Mouse (Mus musculus) thymus, adult 2 months (tissue): ENCODE measurements around the gene Begain. TPM values are rescaled to one million over a fixed set of nuclear protein-coding genes. Genes with fewer than 3 reads are reported as not detected.
A peak's percentile ranks its signal among the peaks of the same experiment; 100 is the strongest.

Source experiments
- DNase-seq: peaks from one replicate; pipeline ENCODE4 v3.0.0; 2021
- H3K27ac ChIP-seq: fragments of 200-500 bp; 2 replicates; pipeline ENCODE4 v1.5.1; 2012; ENCODE audit warnings: low read length, control low read depth; ENCODE audit not compliant: control insufficient read depth, insufficient read depth
- H3K27me3 ChIP-seq: fragments of 200-500 bp; 2 replicates; pipeline ENCODE4 v1.6.1; 2012; ENCODE audit warnings: mild to moderate bottlenecking, low read length, moderate library complexity, mixed read lengths; ENCODE audit not compliant: control insufficient read depth, insufficient read depth
- H3K36me3 ChIP-seq: fragments of 200-500 bp; 2 replicates; pipeline ENCODE4 v1.6.1; 2012; ENCODE audit warnings: mild to moderate bottlenecking, low read length, moderate library complexity; ENCODE audit not compliant: control insufficient read depth, insufficient read depth
- H3K4me1 ChIP-seq: fragments of 200-500 bp; replicated peaks from 2 replicates; pipeline ENCODE4 v1.6.1; 2012; ENCODE audit warnings: low read length; ENCODE audit not compliant: control insufficient read depth, insufficient read depth
- H3K4me3 ChIP-seq: fragments of 200-500 bp; 2 replicates; pipeline ENCODE4 v1.5.1; 2012; ENCODE audit warnings: mild to moderate bottlenecking, low read length, control low read depth, moderate library complexity; ENCODE audit not compliant: control insufficient read depth, insufficient read depth
- CTCF ChIP-seq: fragments of 200-500 bp; IDR thresholded peaks from 2 replicates; pipeline ENCODE4 v1.5.1; 2012; ENCODE audit warnings: mild to moderate bottlenecking, control low read depth, low read length, moderate library complexity, borderline replicate concordance; ENCODE audit not compliant: control insufficient read depth, poor library complexity, insufficient read depth; ENCODE audit errors: extremely low read depth
- POLR2A ChIP-seq: fragments of 200-500 bp; IDR thresholded peaks from 2 replicates; pipeline ENCODE4 v1.6.1; 2012; ENCODE audit warnings: mild to moderate bottlenecking, low read length, control low read depth, moderate library complexity; ENCODE audit not compliant: control insufficient read depth, poor library complexity, insufficient read depth; ENCODE audit errors: extremely low read depth
- WGBS: fragments of 180-500 bp; shearing (Covaris S2); methylation state at CpG from one replicate; pipeline ENCODE4 v1.1.7; 2018; 5-methylcytosine and 5-hydroxymethylcytosine counted together
- polyA plus RNA-seq: library from polyadenylated mRNA; depleted of rRNA; stranded (reverse); fragments of >200 nt; gene quantifications from 2 replicates; pipeline ENCODE4 v1.2.3, GENCODE M21; 2012

Begain gene
- polyA plus RNA-seq, 1 experiment: 19.9 TPM

- H3K36me3 ChIP-seq: no peaks in the 10 kb centered on the region
- no peak overlapping the region for H3K4me3 ChIP-seq
- 85% methylated on average over 6 of the region's 6 CpGs for WGBS
Observed at GRCm38 (mm10) chr12:109077036-109077435, 9.0 kb upstream of the Begain start.

DNA sequence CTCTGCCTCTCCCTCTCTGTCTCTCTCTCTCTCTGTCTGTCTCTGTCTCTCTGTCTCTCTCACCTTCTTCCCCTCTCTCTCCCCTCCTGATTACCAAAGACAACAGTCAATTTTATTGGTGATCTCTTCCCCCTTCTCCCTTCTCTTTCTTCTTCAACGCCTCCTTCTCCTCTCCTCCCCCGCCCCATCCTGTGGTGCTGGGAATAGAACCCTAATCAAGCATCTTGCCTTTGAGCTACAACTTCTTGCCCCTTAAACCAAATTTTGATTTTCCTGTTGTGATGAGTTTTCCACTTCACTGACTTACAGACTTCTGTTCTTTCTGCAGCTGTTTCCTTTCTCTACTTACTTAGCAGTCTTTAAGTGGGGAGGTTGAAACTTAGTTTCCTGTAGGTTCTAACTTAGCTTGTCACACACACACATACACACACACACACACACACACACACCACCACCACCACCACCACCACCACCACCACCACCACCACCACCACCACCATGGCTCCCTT lies 6.8 kb upstream of the Begain start:
- peak overlapping the region; percentile 74 for H3K27ac ChIP-seq
- DNase-seq: no peak
- H3K27me3 ChIP-seq: no peaks in the 10 kb centered on the region
- no peak for TF ChIP-seq CTCF
- WGBS: 4% methylated on average over 2 of the region's 2 CpGs
- peaks cover 18% of the 10 kb centered on the region for H3K4me1 ChIP-seq
- H3K36me3 ChIP-seq: no peaks in the 10 kb centered on the region
- H3K4me3 ChIP-seq: no peak overlapping the region

More at GRCm38 (mm10) chr12:109077036-109077435, 9.0 kb upstream of the Begain start:
- no peaks in the 10 kb centered on the region for H3K27me3 ChIP-seq
- TF ChIP-seq POLR2A (no peak), CTCF (no peak)
- DNase-seq: no peak
- peaks cover 11% of the 10 kb centered on the region for H3K4me1 ChIP-seq
- no peak overlapping the region for H3K27ac ChIP-seq

DNA sequence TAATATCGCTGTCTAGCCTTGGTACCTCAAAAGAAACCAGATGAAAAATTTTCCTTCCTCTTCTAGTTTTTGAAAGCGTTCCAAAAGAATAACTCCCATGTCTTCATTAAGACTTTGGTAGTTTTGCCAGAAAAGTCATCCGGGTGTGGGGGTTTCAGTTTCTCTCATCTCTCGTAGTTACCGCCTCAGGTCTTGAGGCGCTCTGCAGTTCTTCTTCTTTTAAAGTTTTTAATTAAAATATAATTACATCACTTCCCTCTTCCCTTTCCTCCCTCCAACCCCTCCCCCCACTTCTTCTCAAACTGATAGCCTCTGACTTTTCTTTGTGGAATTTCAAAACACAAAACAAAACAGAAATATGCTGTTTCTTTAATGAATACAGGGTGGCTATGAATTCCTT lies 6.1 kb upstream of the Begain start:
- Histone ChIP-seq H3K27ac (no peak overlapping the region), H3K4me1 (peaks cover 25% of the 10 kb centered on the region), H3K4me3 (no peak overlapping the region), H3K36me3 (no peaks in the 10 kb centered on the region), H3K27me3 (no peaks in the 10 kb centered on the region)
- no peak for DNase-seq
- 12% methylated on average over 6 of the region's 6 CpGs for WGBS
- TF ChIP-seq POLR2A: no peak
- TF ChIP-seq CTCF: no peak

GRCm38 (mm10) chr12:109071248-109071647 lies 3.2 kb upstream of the Begain start:
- no peak for DNase-seq
- Histone ChIP-seq H3K4me1 (peaks cover 45% of the 10 kb centered on the region), H3K4me3 (no peak overlapping the region), H3K27me3 (no peaks in the 10 kb centered on the region), H3K27ac (no peak overlapping the region), H3K36me3 (no peaks in the 10 kb centered on the region)
- WGBS: 69% methylated on average over 13 of the region's 13 CpGs
- no peak for TF ChIP-seq POLR2A
- no peak for TF ChIP-seq CTCF

- DNase-seq: peak; percentile 54
- Histone ChIP-seq H3K27ac (peak overlapping the region; percentile 5; the same call in 1 of the 2 replicates), H3K4me1 (peaks cover 44% of the 10 kb centered on the region), H3K36me3 (no peaks in the 10 kb centered on the region), H3K4me3 (no peak overlapping the region), H3K27me3 (no peaks in the 10 kb centered on the region)
- TF ChIP-seq POLR2A (no peak), CTCF (no peak)
- WGBS: 11% methylated on average over 2 of the region's 2 CpGs
Observed at GRCm38 (mm10) chr12:109069751-109070150, 1.7 kb upstream of the Begain start.

DNA sequence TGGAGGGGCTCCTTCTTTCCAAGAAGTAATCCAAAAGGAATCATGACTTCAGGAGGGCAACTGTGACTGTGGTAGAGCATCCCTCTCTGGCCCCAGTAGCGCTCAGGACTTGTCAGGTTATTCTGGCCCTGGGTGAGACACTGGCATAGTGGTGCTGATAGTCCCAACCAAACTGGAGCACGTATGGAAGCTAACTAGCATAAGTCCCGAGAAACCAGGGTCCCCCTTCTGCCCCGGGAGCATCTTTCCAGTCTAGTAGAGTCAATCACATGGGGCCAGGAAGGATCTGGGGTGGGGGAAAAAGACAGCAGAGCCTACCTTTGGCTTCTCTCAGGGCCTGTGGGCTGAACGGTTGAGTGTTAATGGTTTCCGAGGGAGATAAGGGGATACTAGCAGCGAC lies 721 bp upstream of the Begain start:
- no peaks in the 10 kb centered on the region for H3K27me3 ChIP-seq
- no peak for TF ChIP-seq CTCF
- no peak for TF ChIP-seq POLR2A
- H3K36me3 ChIP-seq: no peaks in the 10 kb centered on the region

GRCm38 (mm10) chr12:109067561-109068135 lies 369 bp downstream of the Begain start:
- peak overlapping the region; percentile 86 for H3K4me3 ChIP-seq
- TF ChIP-seq CTCF: 0 out of 2 replicates have a peak, but pooled peaks have one; percentile 16
- TF ChIP-seq POLR2A: 0 out of 2 replicates have a peak, but pooled peaks have one; percentile 38
- peaks cover 34% of the 10 kb centered on the region for H3K4me1 ChIP-seq
- no peaks in the 10 kb centered on the region for H3K36me3 ChIP-seq
- H3K27me3 ChIP-seq: no peaks in the 10 kb centered on the region
- H3K27ac ChIP-seq: peak overlapping the region; percentile 22
- peak; percentile 68 for DNase-seq
- WGBS: 7% methylated on average over 56 of the region's 59 CpGs

More for the DNA sequence above, 721 bp upstream of the Begain start:
- DNase-seq: no peak
- no peak overlapping the region for H3K27ac ChIP-seq
- H3K4me3 ChIP-seq: no peak overlapping the region; the same call in 1 of the 2 replicates
- H3K4me1 ChIP-seq: peaks cover 39% of the 10 kb centered on the region
- 93% methylated on average over 7 of the region's 7 CpGs for WGBS
